Mouse (Mus musculus): ENCODE data around the gene Cfap54.
A peak's percentile ranks its signal among the peaks of the same experiment; 100 is the strongest.

Cfap54 gene

GRCm38 (mm10) chr10:93081133-93081779, at the start of gene Cfap54:
Cfap54 (minus strand) TSS chr10:93081618.
- DNase-seq = peak; percentile 94

GRCm38 (mm10) chr10:93130456-93130940, 49.1 kb upstream of the Cfap54 start:
- no peak for DNase-seq

DNA sequence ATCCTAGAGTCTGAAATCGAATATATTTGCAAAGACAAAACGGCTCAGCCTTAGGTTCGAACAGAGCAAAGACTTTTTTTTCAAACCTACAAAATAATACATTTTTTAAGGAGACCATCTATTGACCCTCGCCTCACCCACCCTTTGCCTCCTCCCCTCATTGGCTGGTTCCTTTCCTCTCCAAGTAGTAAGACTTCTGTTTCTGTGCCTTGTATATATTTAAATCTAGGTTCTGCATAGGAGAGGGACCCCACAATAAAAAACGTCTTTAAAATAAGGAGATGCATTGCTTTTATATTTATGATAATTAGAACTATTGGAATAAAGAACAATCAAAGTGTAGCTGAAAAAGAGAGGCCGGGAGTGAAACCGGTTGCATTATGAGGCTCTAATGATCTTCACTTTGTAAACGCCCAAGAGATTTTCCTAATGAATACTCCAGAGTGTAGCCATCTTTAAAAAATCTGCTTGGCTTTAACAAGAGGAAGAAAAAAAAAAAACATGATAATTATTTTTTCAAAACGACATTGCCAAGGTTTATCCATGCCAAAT, 48.6 kb upstream of the Cfap54 start:
- DNase-seq = no peak

DNA sequence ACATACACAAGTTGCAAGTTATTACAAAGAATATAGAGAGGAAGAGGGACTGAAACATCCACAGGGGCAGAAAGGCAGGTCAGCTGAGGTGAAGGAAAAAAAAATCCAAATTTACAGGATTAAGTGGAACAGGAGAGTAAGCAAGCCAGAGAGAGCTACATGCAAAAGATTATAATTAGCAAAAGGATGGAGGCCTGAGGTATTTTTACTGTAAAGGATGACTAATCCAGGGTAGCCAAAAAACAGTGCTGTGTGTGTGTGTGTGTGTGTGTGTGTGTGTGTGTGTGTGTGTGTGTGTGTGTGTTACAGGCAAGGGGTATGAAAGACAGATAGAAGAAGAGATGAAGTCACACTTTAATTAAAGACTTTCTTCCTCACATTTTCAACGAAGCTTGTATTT, 47.9 kb upstream of the Cfap54 start:
- DNase-seq = no peak

GRCm38 (mm10) chr10:93128566-93128965, 47.1 kb upstream of the Cfap54 start:
- no peak for DNase-seq

DNA sequence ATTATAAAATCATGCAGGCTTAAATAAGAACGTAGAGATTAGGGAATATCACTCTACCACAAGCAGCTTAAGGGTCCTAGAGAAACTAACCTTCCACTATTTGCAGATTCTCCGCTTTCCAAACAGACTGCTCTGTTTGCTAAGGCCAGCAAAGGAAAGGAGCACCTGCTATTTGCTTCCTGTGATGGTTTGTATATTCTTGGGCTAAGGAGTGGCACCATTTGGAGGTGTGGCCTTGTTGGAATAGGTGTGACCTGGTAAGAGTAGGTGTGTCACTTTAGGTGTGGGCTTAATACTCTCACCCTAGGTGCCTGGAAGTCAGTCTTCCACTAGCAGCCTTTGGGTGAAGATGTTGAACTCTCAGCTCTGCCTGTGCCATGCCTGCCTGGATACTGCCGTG, 44.6 kb upstream of the Cfap54 start:
- DNase-seq = no peak

- peak; percentile 75 for DNase-seq
Observed at GRCm38 (mm10) chr10:93123957-93124613, 42.7 kb upstream of the Cfap54 start.

- DNase-seq = no peak
Observed at GRCm38 (mm10) chr10:93123310-93123709, 41.9 kb upstream of the Cfap54 start.

GRCm38 (mm10) chr10:93122399-93123184, 41.2 kb upstream of the Cfap54 start:
- no peak for DNase-seq

DNA sequence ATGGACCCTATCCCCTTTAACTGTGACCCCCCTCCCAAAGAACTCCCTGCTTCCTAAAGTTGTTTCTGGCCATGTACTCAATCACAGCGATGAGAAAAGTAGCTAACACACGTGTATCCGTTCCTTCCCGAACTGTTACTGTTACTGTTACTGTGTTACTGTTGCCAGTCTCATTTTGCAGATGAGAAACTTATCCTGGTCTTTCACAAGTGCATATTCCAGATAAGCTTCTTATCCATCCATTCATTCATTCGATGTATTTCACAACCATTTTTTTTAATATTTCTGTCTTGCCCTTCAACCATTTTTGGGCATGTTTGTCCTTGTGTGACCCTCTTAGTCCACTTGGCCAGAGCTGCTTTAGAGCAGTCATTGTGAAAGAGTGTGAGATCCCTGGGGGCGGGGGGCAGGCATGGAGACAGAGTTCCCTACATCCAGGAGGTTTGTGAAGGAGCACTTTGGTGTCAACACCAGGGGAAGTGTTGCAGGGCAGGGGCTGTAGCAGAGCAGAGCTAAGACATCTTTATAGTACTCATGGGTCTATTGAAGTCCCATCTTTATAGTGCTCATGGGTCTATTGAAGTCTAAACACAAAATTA, 39.9 kb upstream of the Cfap54 start:
- no peak for DNase-seq

- DNase-seq = no peak
Observed at GRCm38 (mm10) chr10:93119809-93120208, 38.4 kb upstream of the Cfap54 start.

GRCm38 (mm10) chr10:93116636-93117035, 35.2 kb upstream of the Cfap54 start:
- no peak for DNase-seq

DNA sequence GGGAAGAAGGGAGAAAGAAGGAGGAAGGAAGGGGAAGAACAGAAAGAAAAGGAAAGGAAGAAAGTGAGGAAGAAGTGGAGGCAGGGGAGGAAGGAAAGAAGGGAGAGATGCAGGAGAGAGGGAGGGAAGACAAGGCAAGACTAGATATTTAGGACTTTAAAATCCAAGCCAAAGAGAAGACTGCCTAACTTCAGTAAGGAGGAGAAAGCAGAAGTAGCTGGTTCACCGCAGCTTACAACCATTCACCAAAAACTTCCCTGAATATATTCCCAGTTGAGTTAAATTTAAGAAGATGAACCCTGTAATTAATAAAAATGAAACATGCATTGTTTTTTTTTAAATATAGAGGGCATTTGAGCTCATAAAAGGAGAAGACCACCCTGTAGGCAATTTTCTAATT, 34.3 kb upstream of the Cfap54 start:
- no peak for DNase-seq

DNA sequence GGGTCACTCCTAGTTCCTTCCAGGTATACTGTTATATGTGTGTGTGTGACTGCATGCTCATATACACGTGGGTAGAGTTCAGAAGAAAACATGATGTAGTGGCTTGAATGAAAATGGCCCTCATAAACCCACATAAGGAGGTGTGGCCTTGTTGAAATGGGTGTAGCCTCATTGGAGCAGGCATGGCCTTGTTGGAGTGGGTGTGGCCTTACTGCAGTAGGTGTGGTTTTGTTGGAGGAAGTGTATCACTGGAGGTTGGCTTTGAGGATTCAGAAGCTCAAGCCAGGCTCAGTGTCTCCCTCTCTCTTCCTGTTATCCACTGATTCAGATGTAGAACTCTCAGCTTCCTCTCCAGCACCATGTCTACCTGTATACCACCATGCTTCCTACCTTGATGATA, 33.4 kb upstream of the Cfap54 start:
- peak; percentile 49 for DNase-seq

DNA sequence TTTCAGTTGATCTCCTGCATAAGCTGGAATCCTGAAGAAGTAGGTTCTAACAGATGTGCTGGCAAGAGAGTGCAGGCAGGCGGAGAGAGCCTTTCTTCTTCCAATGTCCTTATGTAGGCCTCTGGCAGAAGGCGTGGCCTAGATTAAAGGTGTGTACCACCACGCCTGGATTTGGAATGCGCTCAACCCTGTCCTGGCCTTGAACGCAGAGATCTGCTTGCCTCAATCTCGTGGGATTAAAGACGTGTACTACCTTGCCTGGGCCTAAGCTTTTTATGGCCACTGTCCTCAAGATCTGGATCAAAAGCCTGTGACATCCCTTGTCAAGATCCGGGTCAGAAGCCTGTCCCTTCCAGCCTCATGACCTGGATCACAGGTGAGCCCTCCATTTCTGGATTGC, 32.5 kb upstream of the Cfap54 start:
- DNase-seq = no peak

- DNase-seq = no peak
Observed at GRCm38 (mm10) chr10:93112021-93112420, 30.6 kb upstream of the Cfap54 start.

DNA sequence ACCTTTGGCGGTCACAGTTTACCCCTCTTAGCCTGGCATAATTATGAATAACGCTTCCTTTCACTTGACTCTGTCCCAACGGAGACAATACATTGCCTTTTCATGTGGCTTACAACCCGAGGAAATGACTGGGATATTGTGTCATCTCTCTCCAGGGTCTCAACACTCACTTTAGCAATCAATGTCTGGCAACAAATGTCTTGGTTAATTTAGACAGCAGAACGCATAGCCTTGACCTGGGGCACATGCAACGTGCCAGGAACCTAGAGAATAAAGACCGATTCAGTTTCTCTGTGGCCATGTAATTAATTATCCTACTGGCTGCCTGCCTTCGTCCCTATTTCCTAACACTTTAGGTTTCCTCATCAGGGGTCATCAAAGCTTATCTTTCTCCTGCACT, 30.0 kb upstream of the Cfap54 start:
- DNase-seq = no peak

GRCm38 (mm10) chr10:93105358-93105757, 23.9 kb upstream of the Cfap54 start:
- no peak for DNase-seq

- no peak for DNase-seq
Observed at GRCm38 (mm10) chr10:93104357-93104756, 22.9 kb upstream of the Cfap54 start.

- DNase-seq = no peak
Observed at GRCm38 (mm10) chr10:93103676-93104075, 22.3 kb upstream of the Cfap54 start.

GRCm38 (mm10) chr10:93102321-93102720, 20.9 kb upstream of the Cfap54 start:
- no peak for DNase-seq

DNA sequence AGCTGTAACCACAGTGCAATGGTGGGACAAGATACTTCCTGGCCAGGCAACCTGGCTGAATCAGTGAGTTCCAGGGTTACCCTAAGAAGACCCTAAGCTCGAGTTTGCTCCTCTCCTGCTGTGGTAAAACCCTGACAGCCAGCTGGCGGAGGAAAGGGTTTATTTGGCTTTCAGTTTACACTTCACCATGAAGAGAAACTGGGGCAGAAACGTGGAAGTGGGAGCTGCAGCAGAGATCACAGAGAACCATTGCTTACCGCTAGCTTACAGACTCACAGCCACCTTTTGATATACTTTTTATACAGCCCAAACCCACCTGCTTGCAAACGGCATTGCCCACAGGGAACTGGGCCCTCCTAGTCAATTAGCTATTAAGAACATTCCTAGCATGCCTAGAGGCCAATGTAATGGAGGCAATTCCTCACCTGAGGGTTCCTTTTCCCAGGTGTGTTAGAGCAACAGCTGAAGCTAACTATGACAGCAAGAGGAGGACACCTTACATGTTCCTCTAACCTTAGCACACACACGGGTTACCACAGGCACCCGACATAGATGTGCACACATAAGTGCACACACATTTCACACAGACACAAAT, 16.9 kb upstream of the Cfap54 start:
- no peak for DNase-seq

DNA sequence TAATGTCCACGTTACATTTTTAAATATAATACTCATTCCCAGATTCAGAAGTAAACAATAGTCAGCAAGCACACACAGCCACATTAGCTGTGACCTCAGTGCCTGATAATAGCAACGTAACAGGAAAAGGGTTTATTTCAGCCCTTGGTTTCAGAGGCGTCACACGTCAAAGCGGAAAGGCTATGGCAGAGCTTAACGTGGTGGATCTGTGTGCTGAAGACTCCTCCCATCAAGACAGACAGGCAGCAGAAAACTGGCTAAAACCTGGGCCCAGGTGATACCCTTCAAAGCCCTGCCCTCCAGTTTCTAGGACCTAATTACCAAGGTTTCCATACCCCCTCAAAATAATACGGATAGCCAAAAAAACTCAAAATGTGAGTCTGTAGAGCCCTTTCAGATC, 16.0 kb upstream of the Cfap54 start:
- DNase-seq = no peak

Measured in liver (tissue).